Mouse (Mus musculus) CH12.LX (cell line): Measurements from ENCODE around the gene Mbtps1. TPM values are rescaled to one million over a fixed set of nuclear protein-coding genes. Genes with fewer than 3 reads are reported as not detected.

Source experiments
- DNase-seq: peaks from one replicate; pipeline ENCODE4 v3.0.0-alpha.2; 2013; ENCODE audit errors: extremely low read depth
- H3K27ac ChIP-seq: 2 replicates; pipeline ENCODE4 v1.5.1; 2012; ENCODE audit warnings: low read depth, mild to moderate bottlenecking, control low read depth, moderate library complexity; ENCODE audit not compliant: insufficient read depth
- H3K27me3 ChIP-seq: replicated peaks from 2 replicates; pipeline ENCODE3; 2012; ENCODE audit warnings: inconsistent platforms
- H3K36me3 ChIP-seq, 2 experiments: replicated peaks in 1 of 2; 2 replicates each; pipeline versions ENCODE3 to v1.6.1; 2012; ENCODE audit warnings: inconsistent platforms in 1 of 2, low read length in 1 of 2, mild to moderate bottlenecking in 1 of 2, mixed read lengths in 1 of 2, moderate library complexity in 1 of 2; ENCODE audit not compliant: control insufficient read depth in 1 of 2, insufficient read depth in 1 of 2
- H3K4me1 ChIP-seq, 2 experiments: 2 replicates each; pipeline ENCODE4 v1.6.1; 2012; ENCODE audit warnings: inconsistent platforms in 1 of 2, moderate library complexity in 1 of 2; ENCODE audit not compliant: insufficient read depth in 2 of 2, control insufficient read depth in 1 of 2
- H3K4me2 ChIP-seq: 2 replicates; pipeline ENCODE4 v1.6.1; 2012; ENCODE audit warnings: low read depth, mild to moderate bottlenecking, control low read depth; ENCODE audit not compliant: poor library complexity, insufficient read depth, severe bottlenecking
- H3K4me3 ChIP-seq, 3 experiments: fragments of 150-350 bp in 1 of 3; sonication (generic) in 1 of 3; replicated peaks in 1 of 3; 2 replicates each; pipeline versions ENCODE3 to v1.5.1; 2011 to 2012; ENCODE audit warnings: low read depth in 2 of 3, low read length in 2 of 3, mild to moderate bottlenecking in 2 of 3, moderate library complexity in 2 of 3, control low read depth in 1 of 3, improper control_type of control experiment in 1 of 3, inconsistent platforms in 1 of 3, mixed read lengths in 1 of 3; ENCODE audit not compliant: poor library complexity in 1 of 3
- H3K79me2 ChIP-seq: replicated peaks from 2 replicates; pipeline ENCODE4 v1.6.1; 2012; ENCODE audit warnings: mild to moderate bottlenecking, moderate library complexity; ENCODE audit not compliant: control insufficient read depth, poor library complexity, insufficient read depth, severe bottlenecking; ENCODE audit errors: extremely low read depth
- H3K9ac ChIP-seq: 2 replicates; pipeline ENCODE4 v1.6.1; 2012; ENCODE audit warnings: low read depth, mild to moderate bottlenecking, control low read depth, moderate library complexity; ENCODE audit not compliant: insufficient read depth
- H3K9me3 ChIP-seq: replicated peaks from 2 replicates; pipeline ENCODE3; 2012; ENCODE audit warnings: low read length, inconsistent platforms, mixed read lengths
- BHLHE40 ChIP-seq: IDR thresholded peaks from 2 replicates; pipeline ENCODE4 v1.6.1; 2011; ENCODE audit warnings: mild to moderate bottlenecking, low read depth, low read length, improper control_type of control experiment
- CHD1 ChIP-seq: IDR thresholded peaks from 2 replicates; pipeline ENCODE4 v1.6.1; 2012; ENCODE audit warnings: low read depth, low read length, improper control_type of control experiment, inconsistent platforms
- CTCF ChIP-seq, 2 experiments: IDR thresholded peaks in 1 of 2; conservative IDR thresholded peaks in 1 of 2; 2 replicates each; pipeline ENCODE4 v1.5.1; 2011 to 2012; ENCODE audit warnings: low read depth in 2 of 2, low read length in 2 of 2, improper control_type of control experiment in 1 of 2, inconsistent platforms in 1 of 2, mild to moderate bottlenecking in 1 of 2, moderate library complexity in 1 of 2
- E2F4 ChIP-seq: IDR thresholded peaks from 2 replicates; pipeline ENCODE4 v1.6.1; 2011; ENCODE audit warnings: low read depth, low read length, improper control_type of control experiment; ENCODE audit not compliant: insufficient replicate concordance
- ELF1 ChIP-seq: IDR thresholded peaks from 2 replicates; pipeline ENCODE4 v1.6.1; 2014; ENCODE audit warnings: low read depth, mild to moderate bottlenecking, inconsistent platforms, low read length, improper control_type of control experiment
- ETS1 ChIP-seq: conservative IDR thresholded peaks from 2 replicates; pipeline ENCODE4 v1.6.1; 2012; ENCODE audit warnings: low read depth, mild to moderate bottlenecking, inconsistent platforms, low read length, improper control_type of control experiment, moderate library complexity
- GABPA ChIP-seq: IDR thresholded peaks from 2 replicates; pipeline ENCODE4 v1.6.1; 2012; ENCODE audit warnings: low read depth, low read length, improper control_type of control experiment, inconsistent platforms; ENCODE audit not compliant: insufficient replicate concordance
- HCFC1 ChIP-seq: IDR thresholded peaks from 2 replicates; pipeline ENCODE4 v1.6.1; 2012; ENCODE audit warnings: low read depth, mild to moderate bottlenecking, inconsistent platforms, low read length, improper control_type of control experiment
- IRF4 ChIP-seq: IDR thresholded peaks from 2 replicates; pipeline ENCODE4 v1.6.1; 2014; ENCODE audit warnings: low read depth, mild to moderate bottlenecking, inconsistent platforms, low read length, improper control_type of control experiment
- JUN ChIP-seq: IDR thresholded peaks from 2 replicates; pipeline ENCODE4 v1.6.1; 2011; ENCODE audit warnings: low read depth, mild to moderate bottlenecking, low read length, improper control_type of control experiment, moderate library complexity; ENCODE audit not compliant: insufficient read depth
- MAFK ChIP-seq: IDR thresholded peaks from 2 replicates; pipeline ENCODE4 v1.6.1; 2011; ENCODE audit warnings: low read length, improper control_type of control experiment; ENCODE audit not compliant: insufficient replicate concordance
- MAX ChIP-seq: IDR thresholded peaks from 2 replicates; pipeline ENCODE4 v1.6.1; 2011; ENCODE audit warnings: low read length, improper control_type of control experiment
- MAZ ChIP-seq: IDR thresholded peaks from 2 replicates; pipeline ENCODE4 v1.6.1; 2012; ENCODE audit warnings: low read depth, mild to moderate bottlenecking, inconsistent platforms, low read length, improper control_type of control experiment, moderate library complexity
- MEF2A ChIP-seq: IDR thresholded peaks from 2 replicates; pipeline ENCODE4 v1.6.1; 2014; ENCODE audit warnings: low read depth, mild to moderate bottlenecking, inconsistent platforms, low read length, improper control_type of control experiment, borderline replicate concordance
- MXI1 ChIP-seq: IDR thresholded peaks from 2 replicates; pipeline ENCODE4 v1.6.1; 2011; ENCODE audit warnings: mild to moderate bottlenecking, low read depth, low read length, improper control_type of control experiment
- NELFE ChIP-seq: IDR thresholded peaks from 2 replicates; pipeline ENCODE4 v1.6.1; 2011; ENCODE audit warnings: low read depth, low read length, improper control_type of control experiment
- RAD21 ChIP-seq: IDR thresholded peaks from 2 replicates; pipeline ENCODE4 v1.6.1; 2011; ENCODE audit warnings: low read depth, mild to moderate bottlenecking, low read length, improper control_type of control experiment, moderate library complexity
- RCOR1 ChIP-seq: conservative IDR thresholded peaks from 2 replicates; pipeline ENCODE4 v1.6.1; 2012; ENCODE audit warnings: low read depth, mild to moderate bottlenecking, inconsistent platforms, low read length, improper control_type of control experiment
- SMC3 ChIP-seq: IDR thresholded peaks from 2 replicates; pipeline ENCODE4 v1.6.1; 2011; ENCODE audit warnings: low read depth, low read length, improper control_type of control experiment
- TBP ChIP-seq: conservative IDR thresholded peaks from 2 replicates; pipeline ENCODE4 v1.6.1; 2011; ENCODE audit warnings: low read depth, low read length, improper control_type of control experiment
- TCF12 ChIP-seq: IDR thresholded peaks from 2 replicates; pipeline ENCODE4 v1.6.1; 2014; ENCODE audit warnings: low read depth, mild to moderate bottlenecking, inconsistent platforms, low read length, improper control_type of control experiment
- USF1 ChIP-seq: IDR thresholded peaks from 2 replicates; pipeline ENCODE4 v1.6.1; 2014; ENCODE audit warnings: low read depth, mild to moderate bottlenecking, inconsistent platforms, low read length, improper control_type of control experiment
- USF2 ChIP-seq: conservative IDR thresholded peaks from 2 replicates; pipeline ENCODE4 v1.6.1; 2011; ENCODE audit warnings: low read depth, low read length, improper control_type of control experiment
- ZC3H11A ChIP-seq: IDR thresholded peaks from 2 replicates; pipeline ENCODE4 v1.6.1; 2012; ENCODE audit warnings: low read depth, mild to moderate bottlenecking, inconsistent platforms, low read length, improper control_type of control experiment
- ZKSCAN1 ChIP-seq: IDR thresholded peaks from 2 replicates; pipeline ENCODE4 v1.6.1; 2012; ENCODE audit warnings: low read depth, inconsistent platforms, low read length, improper control_type of control experiment, borderline replicate concordance
- dilution Hi-C: fragments of 300-500 bp; cut with MboI; formaldehyde crosslinking; loops from 2 replicates; pipeline ENCODE4 v1.14.3; 2020; ENCODE audit warnings: low sequenced_read_pairs; ENCODE audit not compliant: extremely low pct_unique_long_range_greater_than_20kb, extremely low pct_ligation_motif_present
- in situ Hi-C: fragments of 300-500 bp; cut with MboI; formaldehyde crosslinking; loops from 3 replicates; pipeline ENCODE4 v1.14.3; 2019; ENCODE audit warnings: low sequenced_read_pairs, low pct_ligation_motif_present, low pct_unique_long_range_greater_than_20kb, mixed read lengths
- polyA plus RNA-seq: library from polyadenylated mRNA; unstranded; fragments of >175 nt; gene quantifications from 2 replicates; pipeline ENCODE4 v1.2.1, GENCODE M21; 2012; ENCODE audit warnings: low read depth; ENCODE audit not compliant: insufficient read length
- total RNA-seq, 2 experiments: library from RNA; depleted of rRNA; stranded (reverse); fragments of 300-350 nt in 1 of 2; fragments of >200 nt in 1 of 2; gene quantifications; 2 replicates each; pipeline ENCODE4 v1.2.3; 2012 to 2014

Gene Mbtps1
- total and polyA plus RNA-seq, 3 experiments, result 32.6 to 41.1 (median 40.7) TPM

GRCm38 (mm10) chr8:119591456-119591855, 32.9 kb upstream of the Mbtps1 start:
- Histone ChIP-seq H3K27me3 (no peaks in the 10 kb centered on the region), H3K9ac (no peak overlapping the region), H3K79me2 (no peaks in the 10 kb centered on the region), H3K9me3 (no peaks in the 10 kb centered on the region), H3K4me2 (no peak overlapping the region), H3K4me3 (no peak overlapping the region), H3K36me3 (peaks cover under 1 to 12% of the 10 kb centered on the region in 2 experiments), H3K27ac (no peak overlapping the region), H3K4me1 (peaks cover 8 to 20% of the 10 kb centered on the region in 2 experiments)
- in situ Hi-C loops, result no loop called here
- DNase-seq, result no peak
- no peak for TF ChIP-seq USF2
- TF ChIP-seq NELFE, result no peak
- no peak for TF ChIP-seq E2F4
- TF ChIP-seq MAFK, result no peak
- dilution Hi-C loops, result no loop called here

DNA sequence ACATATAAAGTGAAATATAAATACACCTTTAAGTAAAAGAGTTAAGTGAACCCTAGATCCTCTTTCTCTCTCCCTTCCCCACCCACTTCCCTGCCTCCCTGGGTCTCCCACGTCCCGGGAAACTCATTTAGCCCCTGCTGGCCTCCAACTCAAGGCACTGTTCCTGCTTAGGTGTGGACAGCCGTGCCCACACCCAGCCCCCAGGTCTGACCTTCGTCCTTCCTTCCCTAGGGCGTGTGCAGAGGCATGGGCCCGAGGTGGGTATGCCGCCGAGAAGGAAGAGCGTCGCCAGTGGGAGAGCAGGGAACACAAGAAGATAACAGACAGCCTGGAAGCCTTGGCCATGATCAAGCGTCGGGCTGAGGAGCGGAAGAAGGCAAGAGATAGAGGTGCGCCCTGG, 31.8 kb upstream of the Mbtps1 start:
- no peak for TF ChIP-seq USF1
- no peak for TF ChIP-seq SMC3
- TF ChIP-seq MEF2A, result no peak
- no peak for TF ChIP-seq MAZ
- no peak for TF ChIP-seq MAFK
- no peak for TF ChIP-seq ZKSCAN1
- no peak for TF ChIP-seq GABPA
- no peak for TF ChIP-seq CTCF (conservative IDR thresholded peaks at IDR 0.05 in 1 of 2, IDR thresholded peaks at IDR 0.05 in 1 of 2; ENCODE audit: low read depth in 2 of 2, low read length in 2 of 2)
- no peak for TF ChIP-seq HCFC1
- no peak for TF ChIP-seq JUN
- Histone ChIP-seq H3K4me2 (no peak overlapping the region), H3K9ac (no peak overlapping the region), H3K27ac (no peak overlapping the region), H3K4me1 (peaks cover 8 to 20% of the 10 kb centered on the region in 2 experiments), H3K36me3 (peaks cover 0 to 2% of the 10 kb centered on the region in 2 experiments), H3K79me2 (no peaks in the 10 kb centered on the region), H3K27me3 (no peaks in the 10 kb centered on the region), H3K9me3 (no peaks in the 10 kb centered on the region), H3K4me3 (no peak overlapping the region)
- no peak for DNase-seq
- dilution Hi-C loops, result no loop called here
- in situ Hi-C loops, result no loop called here

DNA sequence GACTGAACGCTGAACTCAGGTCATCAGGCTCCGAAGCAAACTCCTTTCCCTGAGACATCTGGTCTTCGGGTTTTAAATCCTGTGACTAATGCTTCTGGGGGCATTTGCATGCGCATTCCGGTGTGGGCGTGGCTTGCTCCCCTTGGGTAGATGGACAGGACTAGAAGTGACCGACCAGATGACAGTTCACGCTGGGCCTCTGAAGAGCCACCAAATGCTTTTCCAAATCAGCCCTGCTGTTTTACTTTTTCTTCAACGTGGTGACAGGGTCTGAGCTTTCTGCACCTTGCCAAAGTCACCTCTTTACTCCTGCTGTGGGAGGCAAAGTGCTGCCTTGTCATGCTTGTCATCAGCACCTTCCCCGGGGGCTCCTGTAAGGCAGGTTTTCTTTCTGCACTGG, 30.3 kb upstream of the Mbtps1 start:
- Histone ChIP-seq H3K27ac (no peak overlapping the region), H3K4me3 (no peak overlapping the region), H3K4me2 (no peak overlapping the region), H3K4me1 (peaks cover 0 to 10% of the 10 kb centered on the region in 2 experiments; a peak in 2 of 4 replicates), H3K9me3 (no peaks in the 10 kb centered on the region), H3K79me2 (no peaks in the 10 kb centered on the region), H3K9ac (no peak overlapping the region), H3K36me3 (no peaks in the 10 kb centered on the region), H3K27me3 (no peaks in the 10 kb centered on the region)
- TF ChIP-seq CHD1 (no peak), ZKSCAN1 (no peak), MEF2A (no peak), USF2 (no peak), ELF1 (no peak), MAX (no peak), NELFE (no peak), MXI1 (no peak), IRF4 (no peak), ZC3H11A (no peak), TCF12 (no peak), TBP (no peak), ETS1 (no peak), RAD21 (no peak), RCOR1 (no peak), CTCF (conservative IDR thresholded peaks at IDR 0.05 in 1 of 2, IDR thresholded peaks at IDR 0.05 in 1 of 2; ENCODE audit: low read depth in 2 of 2, low read length in 2 of 2) (no peak), BHLHE40 (no peak)
- dilution Hi-C loops, result no loop called here
- in situ Hi-C loops, result no loop called here
- no peak for DNase-seq
